In the genomic region with DNA sequence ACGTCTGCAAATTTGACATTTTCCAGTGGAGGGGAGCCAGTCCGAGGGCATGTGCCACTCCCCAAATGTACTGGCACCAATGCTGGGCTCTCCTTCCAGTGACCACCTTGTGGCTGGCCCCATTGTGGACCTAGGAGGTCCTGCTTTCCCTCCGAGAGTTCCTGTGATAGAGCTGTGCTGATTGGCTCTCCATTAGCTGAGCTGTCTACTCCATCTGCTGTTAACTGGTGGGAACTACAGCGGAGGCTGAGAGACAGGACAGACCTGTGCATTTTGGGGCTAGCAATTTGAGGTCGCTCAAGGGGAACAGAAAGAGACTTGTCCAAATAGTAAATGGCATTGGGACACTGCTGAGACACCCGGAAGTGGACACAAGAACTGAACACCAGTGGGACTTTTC, we compare ENCODE assay signal across 9 mouse cellular contexts. TPM values are rescaled to one million over a fixed set of nuclear protein-coding genes. Genes with fewer than 3 reads are reported as not detected.
DNase-seq lines count a peak whose midpoint lies in the region; ATAC-seq and TF ChIP-seq lines count a peak whose summit lies in the region.
"Had no signal": no experiment of that assay in that cellular context is flagged by ENCODE, and none has a peak within 500 bp of the region (broad histone marks: within the 10 kb centered on the region; RNA-seq: fewer than 3 reads in every experiment).

No protein-coding gene starts in this region.

- no peak overlapping the region for H3K9ac ChIP-seq in liver, postnatal 0 days (replicated peaks)
- H3K9ac ChIP-seq: neural tube, embryonic 13.5 days had no signal

- DNase-seq in 3T3-L1 (ENCODE audit: low read depth, low spot score), result peak; percentile 74
- DNase-seq in adrenal gland, adult (ENCODE audit: inconsistent age in 2 of 2, low spot score in 1 of 2), result peak; percentile 39 to 84
- DNase-seq in embryo, embryonic 9.5 days (ENCODE audit: extremely low spot score), result peak; percentile 55
- peak; percentile 59 for DNase-seq in heart, adult 8-10 months (ENCODE audit: low spot score)
- DNase-seq in kidney, postnatal 36 days, result peak; percentile 43 to 75
- DNase-seq in liver, postnatal 0 days, result peak; percentile 23
- DNase-seq in right cerebral cortex, adult 18-20 months, result peak; percentile 52
- no peak for DNase-seq in T-cell, adult 2 months (ENCODE audit: low spot score)

- 22% methylated on average over 6 of the region's 6 CpGs for WGBS in liver, postnatal 0 days (ENCODE audit: insufficient replicate concordance)

- no peak overlapping the region for H3K4me3 ChIP-seq in liver, postnatal 0 days (ENCODE audit: low read depth, low read length)
- H3K4me3 ChIP-seq: neural tube, embryonic 13.5 days had no signal

- H3K4me1 ChIP-seq in liver, postnatal 0 days (ENCODE audit: insufficient read depth), result no peaks in the 10 kb centered on the region
- H3K4me1 ChIP-seq: neural tube, embryonic 13.5 days had no signal

- no peak overlapping the region for H3K4me2 ChIP-seq in liver, postnatal 0 days (ENCODE audit: low read depth, low read length)
- H3K4me2 ChIP-seq: neural tube, embryonic 13.5 days had no signal

- no peak overlapping the region for H3K27ac ChIP-seq in liver, postnatal 0 days (ENCODE audit: low read depth)
- H3K27ac ChIP-seq: neural tube, embryonic 13.5 days had no signal

- H3K27me3 ChIP-seq in liver, postnatal 0 days (ENCODE audit: insufficient read depth, low read length), result no peaks in the 10 kb centered on the region
- H3K27me3 ChIP-seq: neural tube, embryonic 13.5 days had no signal

- TF ChIP-seq EP300 in liver, postnatal 0 days (IDR thresholded peaks at IDR 0.05; ENCODE audit: low read depth), result no peak

- peak; percentile 71 for TF ChIP-seq CTCF in liver, postnatal 0 days (IDR thresholded peaks at IDR 0.05; ENCODE audit: low read depth)

- H3K9me3 ChIP-seq in liver, postnatal 0 days (ENCODE audit: low read length), result no peaks in the 10 kb centered on the region
- H3K9me3 ChIP-seq: neural tube, embryonic 13.5 days had no signal

- no peak for ATAC-seq in liver, postnatal 0 days

- no peaks in the 10 kb centered on the region for H3K36me3 ChIP-seq in liver, postnatal 0 days (replicated peaks; ENCODE audit: insufficient read depth, low read length)
- H3K36me3 ChIP-seq: neural tube, embryonic 13.5 days had no signal

RNA-seq across cellular contexts. Expression of gene D7Ertd443e, which starts 36.6 kb away (rescaled TPM):
- total RNA-seq in heart, adult 8-10 months (2022), result 1 to 10 TPM; 6.7 to 9.5 (median 7.6) TPM
- polyA plus RNA-seq in liver, postnatal 0 days (2015; fragmentation: Nextera tagmentation; extraction: Ambion mirVana), result not detected in 2 replicates
